Mouse (Mus musculus): ENCODE data around the gene Fkbp9. TPM values are rescaled to one million over a fixed set of nuclear protein-coding genes. Genes with fewer than 3 reads are reported as not detected.

The Fkbp9 gene
- polyA plus RNA-seq, 1 experiment from 2014 or later: 24.9 TPM

- Histone ChIP-seq H3K27ac (replicated peaks; ENCODE audit: low read depth, low read length) (no peak overlapping the region), H3K9me3 (ENCODE audit: control insufficient read depth, low read length) (no peaks in the 10 kb centered on the region), H3K9ac (replicated peaks; ENCODE audit: low read length) (no peak overlapping the region), H3K4me2 (ENCODE audit: low read length) (no peak overlapping the region), H3K27me3 (ENCODE audit: control insufficient read depth, insufficient read depth, low read length) (no peaks in the 10 kb centered on the region), H3K4me3 (replicated peaks; ENCODE audit: low read depth, low read length) (no peak overlapping the region), H3K4me1 (ENCODE audit: control insufficient read depth, insufficient read depth, low read length) (no peaks in the 10 kb centered on the region), H3K36me3 (ENCODE audit: control insufficient read depth, insufficient read depth, low read length) (no peaks in the 10 kb centered on the region)
- DNase-seq (no peak), ATAC-seq (ENCODE audit: low FRiP score, low TSS enrichment) (no peak)
- 69% methylated on average over 2 of the region's 2 CpGs for WGBS
Observed at GRCm38 (mm10) chr6:56913092-56913858, 81.4 kb downstream of the Fkbp9 start.

- 98% methylated on average over 2 of the region's 2 CpGs for WGBS
- no peak for ATAC-seq (ENCODE audit: low FRiP score, low TSS enrichment)
Observed at GRCm38 (mm10) chr6:56916279-56916678, 84.4 kb downstream of the Fkbp9 start.

GRCm38 (mm10) chr6:56917578-56918368 lies 85.9 kb downstream of the Fkbp9 start:
- 79% methylated on average over 12 of the region's 12 CpGs for WGBS
- H3K27me3 ChIP-seq (ENCODE audit: control insufficient read depth, insufficient read depth, low read length): no peaks in the 10 kb centered on the region
- no peaks in the 10 kb centered on the region for H3K9me3 ChIP-seq (ENCODE audit: control insufficient read depth, low read length)
- H3K36me3 ChIP-seq (ENCODE audit: control insufficient read depth, insufficient read depth, low read length): no peaks in the 10 kb centered on the region
- no peak for DNase-seq
- no peak overlapping the region for H3K4me2 ChIP-seq (ENCODE audit: low read length)
- H3K9ac ChIP-seq (replicated peaks; ENCODE audit: low read length): no peak overlapping the region
- no peak for ATAC-seq (ENCODE audit: low FRiP score, low TSS enrichment)
- no peak overlapping the region for H3K27ac ChIP-seq (replicated peaks; ENCODE audit: low read depth, low read length)
- H3K4me1 ChIP-seq (ENCODE audit: control insufficient read depth, insufficient read depth, low read length): peaks cover 16% of the 10 kb centered on the region
- H3K4me3 ChIP-seq (replicated peaks; ENCODE audit: low read depth, low read length): no peak overlapping the region

More at GRCm38 (mm10) chr6:56916279-56916678, 84.4 kb downstream of the Fkbp9 start:
- Histone ChIP-seq H3K4me1 (ENCODE audit: control insufficient read depth, insufficient read depth, low read length) (0 out of 2 replicates have a peak, but pooled peaks cover 1% of the 10 kb centered on the region), H3K4me3 (replicated peaks; ENCODE audit: low read depth, low read length) (no peak overlapping the region), H3K27ac (replicated peaks; ENCODE audit: low read depth, low read length) (no peak overlapping the region), H3K27me3 (ENCODE audit: control insufficient read depth, insufficient read depth, low read length) (no peaks in the 10 kb centered on the region), H3K9ac (replicated peaks; ENCODE audit: low read length) (no peak overlapping the region), H3K9me3 (ENCODE audit: control insufficient read depth, low read length) (no peaks in the 10 kb centered on the region), H3K36me3 (ENCODE audit: control insufficient read depth, insufficient read depth, low read length) (no peaks in the 10 kb centered on the region), H3K4me2 (ENCODE audit: low read length) (no peak overlapping the region)
- DNase-seq: no peak

- H3K9me3 ChIP-seq (ENCODE audit: control insufficient read depth, low read length): no peaks in the 10 kb centered on the region
- ATAC-seq (ENCODE audit: low FRiP score, low TSS enrichment) (no peak), DNase-seq (no peak)
- H3K36me3 ChIP-seq (ENCODE audit: control insufficient read depth, insufficient read depth, low read length): no peaks in the 10 kb centered on the region
- H3K4me1 ChIP-seq (ENCODE audit: control insufficient read depth, insufficient read depth, low read length): peaks cover 19% of the 10 kb centered on the region
- no peak overlapping the region for H3K27ac ChIP-seq (replicated peaks; ENCODE audit: low read depth, low read length)
- H3K4me2 ChIP-seq (ENCODE audit: low read length): no peak overlapping the region
- WGBS: 91% methylated on average over 7 of the region's 7 CpGs
- H3K9ac ChIP-seq (replicated peaks; ENCODE audit: low read length): no peak overlapping the region
- no peaks in the 10 kb centered on the region for H3K27me3 ChIP-seq (ENCODE audit: control insufficient read depth, insufficient read depth, low read length)
- no peak overlapping the region for H3K4me3 ChIP-seq (replicated peaks; ENCODE audit: low read depth, low read length)
Observed at GRCm38 (mm10) chr6:56919330-56920044, 87.6 kb downstream of the Fkbp9 start.

- DNase-seq: no peak
- Histone ChIP-seq H3K36me3 (ENCODE audit: control insufficient read depth, insufficient read depth, low read length) (no peaks in the 10 kb centered on the region), H3K27me3 (ENCODE audit: control insufficient read depth, insufficient read depth, low read length) (no peaks in the 10 kb centered on the region), H3K4me1 (ENCODE audit: control insufficient read depth, insufficient read depth, low read length) (peaks cover 23% of the 10 kb centered on the region), H3K9me3 (ENCODE audit: control insufficient read depth, low read length) (no peaks in the 10 kb centered on the region), H3K27ac (replicated peaks; ENCODE audit: low read depth, low read length) (no peak overlapping the region), H3K4me2 (ENCODE audit: low read length) (no peak overlapping the region), H3K9ac (replicated peaks; ENCODE audit: low read length) (no peak overlapping the region), H3K4me3 (replicated peaks; ENCODE audit: low read depth, low read length) (no peak overlapping the region)
- 91% methylated on average over 12 of the region's 12 CpGs for WGBS
- ATAC-seq (ENCODE audit: low FRiP score, low TSS enrichment): no peak
Observed at GRCm38 (mm10) chr6:56920222-56921092, 88.6 kb downstream of the Fkbp9 start.

- H3K36me3 ChIP-seq (ENCODE audit: control insufficient read depth, insufficient read depth, low read length): no peaks in the 10 kb centered on the region
- WGBS: under 1% methylated on average over 25 of the region's 25 CpGs
- H3K4me1 ChIP-seq (ENCODE audit: control insufficient read depth, insufficient read depth, low read length): peaks cover 23% of the 10 kb centered on the region
- no peaks in the 10 kb centered on the region for H3K9me3 ChIP-seq (ENCODE audit: control insufficient read depth, low read length)
- no peak for DNase-seq
- peak overlapping the region; percentile 80 for H3K9ac ChIP-seq (replicated peaks; ENCODE audit: low read length)
- H3K27ac ChIP-seq (replicated peaks; ENCODE audit: low read depth, low read length): peak overlapping the region; percentile 94
- H3K4me2 ChIP-seq (ENCODE audit: low read length): peak overlapping the region; percentile 73
- no peaks in the 10 kb centered on the region for H3K27me3 ChIP-seq (ENCODE audit: control insufficient read depth, insufficient read depth, low read length)
- ATAC-seq (ENCODE audit: low FRiP score, low TSS enrichment): no peak
- peak overlapping the region; percentile 73 for H3K4me3 ChIP-seq (replicated peaks; ENCODE audit: low read depth, low read length)
Observed at GRCm38 (mm10) chr6:56923331-56923725, 91.5 kb downstream of the Fkbp9 start.

- no peaks in the 10 kb centered on the region for H3K9me3 ChIP-seq (ENCODE audit: control insufficient read depth, low read length)
- H3K4me3 ChIP-seq (replicated peaks; ENCODE audit: low read depth, low read length): peak within 1 kb of the TSS; percentile 73
- 3% methylated on average over 64 of the region's 64 CpGs for WGBS
- peak within 1 kb of the TSS; percentile 94 for H3K27ac ChIP-seq (replicated peaks; ENCODE audit: low read depth, low read length)
- ATAC-seq (ENCODE audit: low FRiP score, low TSS enrichment): peak; percentile 98
- H3K4me1 ChIP-seq (ENCODE audit: control insufficient read depth, insufficient read depth, low read length): peaks cover 23% of the 10 kb centered on the region
- peak; percentile 98 for DNase-seq
- no peaks in the 10 kb centered on the region for H3K36me3 ChIP-seq (ENCODE audit: control insufficient read depth, insufficient read depth, low read length)
- H3K4me2 ChIP-seq (ENCODE audit: low read length): peak within 1 kb of the TSS; percentile 73
- peak within 1 kb of the TSS; percentile 80 for H3K9ac ChIP-seq (replicated peaks; ENCODE audit: low read length)
- no peaks in the 10 kb centered on the region for H3K27me3 ChIP-seq (ENCODE audit: control insufficient read depth, insufficient read depth, low read length)
Observed at GRCm38 (mm10) chr6:56923726-56924707, 92.2 kb downstream of the Fkbp9 start, which contains the start of the genes Nt5c3 and Vmn1r4. Gene Nt5c3 (minus strand): TSS chr6:56923932. Gene Vmn1r4 (plus strand): TSS chr6:56924015.

Measured in midbrain, embryonic 14.5 days (tissue).